Mouse (Mus musculus): ENCODE results near the gene Bnip1.

GRCm38 (mm10) chr17:26817776-26818175 lies 36.9 kb downstream of the Bnip1 start:
- TF ChIP-seq EP300 (IDR thresholded peaks at IDR 0.05; ENCODE audit: insufficient read depth, low read depth, low read length): no peak
- no peak for TF ChIP-seq CTCF (IDR thresholded peaks at IDR 0.05)
